Mouse (Mus musculus) forebrain, embryonic 12.5 days (tissue): Measurements from ENCODE around the gene Gm9376. TPM values are rescaled to one million over a fixed set of nuclear protein-coding genes. Genes with fewer than 3 reads are reported as not detected.

Experiments used
- ATAC-seq: fragments of 200-750 bp; cut with Nextera tagmentation; 2 replicates; pipeline ENCODE4 v1.8.0; 2017; ENCODE audit warnings: moderate TSS enrichment; ENCODE audit not compliant: low FRiP score
- H3K27ac ChIP-seq: fragments of 300-500 bp; sonication (generic); 2 replicates; pipeline ENCODE4 v1.5.1; 2016; ENCODE audit warnings: mild to moderate bottlenecking
- H3K27me3 ChIP-seq: fragments of 300-500 bp; sonication (generic); 2 replicates; pipeline ENCODE4 v1.6.1; 2016; ENCODE audit warnings: mild to moderate bottlenecking
- H3K36me3 ChIP-seq: fragments of 300-500 bp; sonication (generic); replicated peaks from 2 replicates; pipeline ENCODE4 v1.6.1; 2016; ENCODE audit warnings: mild to moderate bottlenecking
- H3K4me1 ChIP-seq: fragments of 300-500 bp; sonication (generic); 2 replicates; pipeline ENCODE4 v1.6.1; 2016
- H3K4me2 ChIP-seq: fragments of 300-500 bp; sonication (generic); 2 replicates; pipeline ENCODE4 v1.6.1; 2016; ENCODE audit warnings: mild to moderate bottlenecking, moderate library complexity
- H3K4me3 ChIP-seq: fragments of 300-500 bp; sonication (generic); replicated peaks from 2 replicates; pipeline ENCODE4 v1.5.1; 2016; ENCODE audit warnings: mild to moderate bottlenecking
- H3K9ac ChIP-seq: fragments of 300-500 bp; sonication (generic); 2 replicates; pipeline ENCODE4 v1.6.1; 2016; ENCODE audit warnings: mild to moderate bottlenecking
- H3K9me3 ChIP-seq: fragments of 300-500 bp; sonication (generic); 2 replicates; pipeline ENCODE4 v1.6.1; 2016
- WGBS: fragments of 180-500 bp; shearing (Covaris S2); methylation state at CpG from one replicate; pipeline ENCODE4 v1.1.7; 2016; 5-methylcytosine and 5-hydroxymethylcytosine counted together
- microRNA-seq: library from miRNA; unstranded; fragments of <30 nt; microRNA quantifications from one replicate; pipeline ENCODE4, GENCODE M21; 2017
- polyA plus RNA-seq: library from polyadenylated mRNA; unstranded; fragments of >200 nt; fragmentation: Nextera tagmentation; extraction: Ambion mirVana; gene quantifications from 2 replicates; pipeline ENCODE4 v1.2.1, GENCODE M21; 2016

Gene Gm9376
- polyA plus RNA-seq, 1 experiment from 2014 or later: not detected

GRCm38 (mm10) chr14:118290009-118290408 is 23.2 kb downstream of the Gm9376 start:
- ATAC-seq: no peak
- no peaks in the 10 kb centered on the region for H3K9me3 ChIP-seq
- no peaks in the 10 kb centered on the region for H3K36me3 ChIP-seq
- 95% methylated on average over 6 of the region's 6 CpGs for WGBS
- H3K4me3 ChIP-seq: no peak overlapping the region
- H3K4me2 ChIP-seq: no peak overlapping the region
- no peak overlapping the region for H3K9ac ChIP-seq
- H3K4me1 ChIP-seq: no peaks in the 10 kb centered on the region
- no peak overlapping the region for H3K27ac ChIP-seq
- H3K27me3 ChIP-seq: 0 out of 2 replicates have a peak, but pooled peaks cover 4% of the 10 kb centered on the region

- Histone ChIP-seq H3K4me1 (peaks cover 9% of the 10 kb centered on the region; the same call in 1 of the 2 replicates), H3K9me3 (no peaks in the 10 kb centered on the region), H3K4me2 (no peak overlapping the region), H3K27me3 (peaks cover 12% of the 10 kb centered on the region), H3K36me3 (no peaks in the 10 kb centered on the region), H3K9ac (no peak overlapping the region), H3K4me3 (no peak overlapping the region), H3K27ac (no peak overlapping the region)
- WGBS: 89% methylated on average over 14 of the region's 14 CpGs
- ATAC-seq: no peak
Measured at GRCm38 (mm10) chr14:118302606-118303005, 35.8 kb downstream of the Gm9376 start.

DNA sequence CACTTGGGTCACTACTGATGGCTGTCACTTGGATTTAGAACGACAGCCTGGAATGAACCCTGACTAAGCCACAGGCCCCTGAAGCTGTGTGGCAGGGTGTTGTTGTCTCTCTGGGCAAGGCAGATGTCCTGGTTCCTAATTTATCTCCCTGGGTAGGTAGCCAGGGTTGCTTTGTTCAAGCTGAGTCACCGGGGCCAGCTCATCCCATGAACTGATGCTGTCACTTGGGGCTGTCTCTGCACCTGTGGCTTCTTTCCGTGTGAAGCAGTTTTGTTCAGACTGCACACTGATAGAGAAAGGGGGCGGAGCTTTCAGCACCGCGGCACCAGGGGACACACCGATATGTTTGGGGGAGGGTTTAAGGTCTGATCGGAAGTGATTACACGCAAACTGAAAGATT is 37.8 kb downstream of the Gm9376 start:
- ATAC-seq: no peak
- Histone ChIP-seq H3K4me2 (no peak overlapping the region), H3K36me3 (no peaks in the 10 kb centered on the region), H3K4me1 (peaks cover 9% of the 10 kb centered on the region; the same call in 1 of the 2 replicates), H3K9me3 (no peaks in the 10 kb centered on the region), H3K4me3 (no peak overlapping the region), H3K27ac (no peak overlapping the region), H3K9ac (no peak overlapping the region), H3K27me3 (peaks cover 12% of the 10 kb centered on the region)
- WGBS: 83% methylated on average over 9 of the region's 9 CpGs

- no peak for ATAC-seq
- Histone ChIP-seq H3K9ac (no peak overlapping the region), H3K36me3 (no peaks in the 10 kb centered on the region), H3K4me1 (peaks cover 9% of the 10 kb centered on the region; the same call in 1 of the 2 replicates), H3K27me3 (peaks cover 4% of the 10 kb centered on the region; the same call in 1 of the 2 replicates), H3K4me2 (no peak overlapping the region), H3K27ac (no peak overlapping the region), H3K9me3 (no peaks in the 10 kb centered on the region), H3K4me3 (no peak overlapping the region)
- WGBS: 59% methylated on average over 9 of the region's 9 CpGs
Measured at GRCm38 (mm10) chr14:118305951-118306350, 39.2 kb downstream of the Gm9376 start.

DNA sequence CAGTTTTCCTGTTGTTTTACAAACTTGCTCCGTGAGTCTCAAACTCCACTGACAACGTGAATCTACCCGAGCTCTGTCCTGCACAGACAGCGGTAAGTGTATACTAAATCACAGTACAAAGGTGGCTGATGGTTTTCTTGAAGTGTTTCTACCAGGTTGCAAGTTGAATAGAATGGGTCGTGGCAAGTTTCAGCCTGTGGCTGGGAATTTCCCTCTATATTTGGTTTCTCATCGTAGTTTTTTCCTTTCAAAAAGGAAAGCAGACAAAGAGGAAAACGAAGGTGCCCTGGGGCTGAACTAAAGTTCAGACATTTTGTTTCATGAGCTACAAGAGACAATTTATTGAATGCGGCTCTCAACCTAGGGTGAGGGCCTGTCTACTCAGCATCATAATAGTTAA is 40.3 kb downstream of the Gm9376 start:
- no peak overlapping the region for H3K27ac ChIP-seq
- no peak overlapping the region for H3K4me3 ChIP-seq
- no peak for ATAC-seq
- no peaks in the 10 kb centered on the region for H3K36me3 ChIP-seq
- H3K4me2 ChIP-seq: no peak overlapping the region
- peaks cover 9% of the 10 kb centered on the region; the same call in 1 of the 2 replicates for H3K4me1 ChIP-seq
- no peak overlapping the region for H3K9ac ChIP-seq
- H3K27me3 ChIP-seq: peaks cover 4% of the 10 kb centered on the region; the same call in 1 of the 2 replicates
- WGBS: 75% methylated on average over 8 of the region's 8 CpGs
- no peaks in the 10 kb centered on the region for H3K9me3 ChIP-seq

DNA sequence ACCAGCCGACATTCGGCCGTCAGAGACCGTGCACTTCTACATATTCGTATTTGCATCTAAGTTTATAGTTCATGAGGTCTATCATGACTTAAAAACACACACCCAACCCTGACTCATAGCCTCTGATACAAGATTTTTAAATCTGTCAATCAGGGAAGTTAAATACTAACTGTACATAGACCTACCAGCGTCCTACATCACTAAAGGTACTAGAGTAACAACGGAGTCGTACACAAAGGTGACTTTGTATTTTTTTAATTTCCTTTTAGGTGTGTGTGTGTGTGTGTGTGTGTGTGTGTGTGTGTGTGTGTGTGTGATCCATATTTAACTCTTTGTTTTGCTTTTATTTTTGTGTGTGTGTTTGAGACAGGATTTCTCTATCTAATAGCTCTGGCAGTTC is 44.9 kb downstream of the Gm9376 start:
- Histone ChIP-seq H3K4me3 (no peak overlapping the region), H3K9ac (no peak overlapping the region), H3K4me2 (no peak overlapping the region), H3K27me3 (no peaks in the 10 kb centered on the region; the same call in 1 of the 2 replicates), H3K9me3 (no peaks in the 10 kb centered on the region), H3K27ac (no peak overlapping the region), H3K36me3 (no peaks in the 10 kb centered on the region), H3K4me1 (peaks cover 1% of the 10 kb centered on the region; the same call in 1 of the 2 replicates)
- ATAC-seq: no peak
- 97% methylated on average over 8 of the region's 8 CpGs for WGBS

DNA sequence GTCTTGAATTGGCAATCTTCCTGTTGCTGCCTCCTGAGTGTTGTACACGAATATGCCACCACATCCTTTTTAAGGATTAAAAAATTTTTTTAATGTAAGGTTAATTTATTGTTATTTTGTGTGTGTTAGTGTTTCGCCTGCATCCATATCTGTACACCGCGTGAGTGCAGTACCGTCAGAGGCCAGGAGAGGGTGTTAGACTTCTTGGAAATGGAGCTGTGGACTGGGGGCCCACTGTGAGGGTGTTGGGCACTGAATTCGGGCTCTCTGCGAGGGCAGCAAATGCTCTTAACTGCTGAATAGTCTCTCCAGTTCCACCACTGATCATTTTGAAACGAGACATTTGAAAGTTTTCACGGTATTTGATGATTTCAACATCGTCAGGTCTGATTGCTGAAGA is 45.9 kb downstream of the Gm9376 start:
- no peak overlapping the region for H3K9ac ChIP-seq
- peaks cover 3% of the 10 kb centered on the region for H3K27me3 ChIP-seq
- no peaks in the 10 kb centered on the region for H3K9me3 ChIP-seq
- ATAC-seq: no peak
- H3K4me3 ChIP-seq: no peak overlapping the region
- no peaks in the 10 kb centered on the region for H3K36me3 ChIP-seq
- H3K4me1 ChIP-seq: no peaks in the 10 kb centered on the region
- 91% methylated on average over 10 of the region's 10 CpGs for WGBS
- no peak overlapping the region for H3K27ac ChIP-seq
- no peak overlapping the region for H3K4me2 ChIP-seq

- 93% methylated on average over 3 of the region's 3 CpGs for WGBS
- H3K9ac ChIP-seq: no peak overlapping the region
- no peak for ATAC-seq
Measured at GRCm38 (mm10) chr14:118313931-118314330, 47.2 kb downstream of the Gm9376 start.

DNA sequence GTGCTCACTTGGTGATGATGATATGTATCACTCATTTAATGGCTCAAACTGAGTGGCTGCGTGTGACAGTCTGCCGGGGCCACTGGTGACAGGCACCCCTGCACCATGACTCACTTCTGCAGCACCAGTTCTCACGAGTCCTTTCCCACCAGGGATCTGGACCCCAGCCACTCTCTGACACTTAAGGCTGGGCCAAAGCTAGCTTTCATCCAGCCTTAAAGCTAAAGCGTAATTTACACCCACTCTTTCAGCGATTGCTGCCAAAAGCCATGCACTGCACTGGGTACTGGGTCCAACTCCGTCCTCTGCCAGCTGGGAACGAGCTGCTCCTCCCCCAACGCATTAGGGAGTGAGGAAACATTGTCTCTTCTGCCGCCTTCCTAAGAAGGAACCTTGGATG is 50.5 kb downstream of the Gm9376 start:
- Histone ChIP-seq H3K9ac (no peak overlapping the region), H3K27me3 (peaks cover 31% of the 10 kb centered on the region), H3K27ac (no peak overlapping the region), H3K4me3 (no peak overlapping the region), H3K4me1 (peaks cover 9% of the 10 kb centered on the region), H3K9me3 (no peaks in the 10 kb centered on the region), H3K4me2 (no peak overlapping the region), H3K36me3 (no peaks in the 10 kb centered on the region)
- no peak for ATAC-seq
- WGBS: 76% methylated on average over 9 of the region's 9 CpGs

More at GRCm38 (mm10) chr14:118313931-118314330, 47.2 kb downstream of the Gm9376 start:
- peaks cover 16% of the 10 kb centered on the region for H3K27me3 ChIP-seq
- no peak overlapping the region for H3K4me2 ChIP-seq
- no peaks in the 10 kb centered on the region for H3K9me3 ChIP-seq
- no peaks in the 10 kb centered on the region for H3K36me3 ChIP-seq
- H3K4me1 ChIP-seq: no peaks in the 10 kb centered on the region
- no peak overlapping the region for H3K4me3 ChIP-seq
- H3K27ac ChIP-seq: no peak overlapping the region

Small RNA genes within 50 kb of the gene (microRNA-seq; reads per million reads assigned to microRNA genes)
- not detected for gene Mir6241

Other genes starting within 250 kb of the Gm9376 start
- 12.1 and 13.1 TPM in 2 replicates for gene Dct, start 214.7 kb upstream of the Gm9376 start, polyA plus RNA-seq
- 24.7 and 26.9 TPM in 2 replicates for gene Tgds, start 134.2 kb upstream of the Gm9376 start, polyA plus RNA-seq
- 29.9 and 31.9 TPM in 2 replicates for gene Gpr180, start 129.8 kb upstream of the Gm9376 start, polyA plus RNA-seq
- gene Sox21, start 29.9 kb upstream of the Gm9376 start, polyA plus RNA-seq: 21.2 and 24.9 TPM in 2 replicates